Mouse (Mus musculus) CH12.LX (cell line): Measurements from ENCODE around the gene Rnd1. TPM values are rescaled to one million over a fixed set of nuclear protein-coding genes. Genes with fewer than 3 reads are reported as not detected.

Experiments
- DNase-seq: peaks from one replicate; pipeline ENCODE4 v3.0.0-alpha.2; 2013; ENCODE audit errors: extremely low read depth
- H3K27ac ChIP-seq: 2 replicates; pipeline ENCODE4 v1.5.1; 2012; ENCODE audit warnings: low read depth, mild to moderate bottlenecking, control low read depth, moderate library complexity; ENCODE audit not compliant: insufficient read depth
- H3K27me3 ChIP-seq: replicated peaks from 2 replicates; pipeline ENCODE3; 2012; ENCODE audit warnings: inconsistent platforms
- H3K36me3 ChIP-seq, 2 experiments: replicated peaks in 1 of 2; 2 replicates each; pipeline versions ENCODE3 to v1.6.1; 2012; ENCODE audit warnings: inconsistent platforms in 1 of 2, low read length in 1 of 2, mild to moderate bottlenecking in 1 of 2, mixed read lengths in 1 of 2, moderate library complexity in 1 of 2; ENCODE audit not compliant: control insufficient read depth in 1 of 2, insufficient read depth in 1 of 2
- H3K4me1 ChIP-seq, 2 experiments: 2 replicates each; pipeline ENCODE4 v1.6.1; 2012; ENCODE audit warnings: inconsistent platforms in 1 of 2, moderate library complexity in 1 of 2; ENCODE audit not compliant: insufficient read depth in 2 of 2, control insufficient read depth in 1 of 2
- H3K4me2 ChIP-seq: 2 replicates; pipeline ENCODE4 v1.6.1; 2012; ENCODE audit warnings: low read depth, mild to moderate bottlenecking, control low read depth; ENCODE audit not compliant: poor library complexity, insufficient read depth, severe bottlenecking
- H3K4me3 ChIP-seq, 3 experiments: fragments of 150-350 bp in 1 of 3; sonication (generic) in 1 of 3; replicated peaks in 1 of 3; 2 replicates each; pipeline versions ENCODE3 to v1.5.1; 2011 to 2012; ENCODE audit warnings: low read depth in 2 of 3, low read length in 2 of 3, mild to moderate bottlenecking in 2 of 3, moderate library complexity in 2 of 3, control low read depth in 1 of 3, improper control_type of control experiment in 1 of 3, inconsistent platforms in 1 of 3, mixed read lengths in 1 of 3; ENCODE audit not compliant: poor library complexity in 1 of 3
- H3K79me2 ChIP-seq: replicated peaks from 2 replicates; pipeline ENCODE4 v1.6.1; 2012; ENCODE audit warnings: mild to moderate bottlenecking, moderate library complexity; ENCODE audit not compliant: control insufficient read depth, poor library complexity, insufficient read depth, severe bottlenecking; ENCODE audit errors: extremely low read depth
- H3K9ac ChIP-seq: 2 replicates; pipeline ENCODE4 v1.6.1; 2012; ENCODE audit warnings: low read depth, mild to moderate bottlenecking, control low read depth, moderate library complexity; ENCODE audit not compliant: insufficient read depth
- H3K9me3 ChIP-seq: replicated peaks from 2 replicates; pipeline ENCODE3; 2012; ENCODE audit warnings: low read length, inconsistent platforms, mixed read lengths
- BHLHE40 ChIP-seq: IDR thresholded peaks from 2 replicates; pipeline ENCODE4 v1.6.1; 2011; ENCODE audit warnings: mild to moderate bottlenecking, low read depth, low read length, improper control_type of control experiment
- CHD1 ChIP-seq: IDR thresholded peaks from 2 replicates; pipeline ENCODE4 v1.6.1; 2012; ENCODE audit warnings: low read depth, low read length, improper control_type of control experiment, inconsistent platforms
- CHD2 ChIP-seq: IDR thresholded peaks from 2 replicates; pipeline ENCODE4 v1.6.1; 2011; ENCODE audit warnings: low read length, improper control_type of control experiment
- CTCF ChIP-seq, 2 experiments: IDR thresholded peaks in 1 of 2; conservative IDR thresholded peaks in 1 of 2; 2 replicates each; pipeline ENCODE4 v1.5.1; 2011 to 2012; ENCODE audit warnings: low read depth in 2 of 2, low read length in 2 of 2, improper control_type of control experiment in 1 of 2, inconsistent platforms in 1 of 2, mild to moderate bottlenecking in 1 of 2, moderate library complexity in 1 of 2
- E2F4 ChIP-seq: IDR thresholded peaks from 2 replicates; pipeline ENCODE4 v1.6.1; 2011; ENCODE audit warnings: low read depth, low read length, improper control_type of control experiment; ENCODE audit not compliant: insufficient replicate concordance
- ELF1 ChIP-seq: IDR thresholded peaks from 2 replicates; pipeline ENCODE4 v1.6.1; 2014; ENCODE audit warnings: low read depth, mild to moderate bottlenecking, inconsistent platforms, low read length, improper control_type of control experiment
- EP300 ChIP-seq: IDR thresholded peaks from 2 replicates; pipeline ENCODE4 v1.6.1; 2011; ENCODE audit warnings: low read length, improper control_type of control experiment
- GABPA ChIP-seq: IDR thresholded peaks from 2 replicates; pipeline ENCODE4 v1.6.1; 2012; ENCODE audit warnings: low read depth, low read length, improper control_type of control experiment, inconsistent platforms; ENCODE audit not compliant: insufficient replicate concordance
- IRF4 ChIP-seq: IDR thresholded peaks from 2 replicates; pipeline ENCODE4 v1.6.1; 2014; ENCODE audit warnings: low read depth, mild to moderate bottlenecking, inconsistent platforms, low read length, improper control_type of control experiment
- JUN ChIP-seq: IDR thresholded peaks from 2 replicates; pipeline ENCODE4 v1.6.1; 2011; ENCODE audit warnings: low read depth, mild to moderate bottlenecking, low read length, improper control_type of control experiment, moderate library complexity; ENCODE audit not compliant: insufficient read depth
- JUND ChIP-seq: conservative IDR thresholded peaks from 2 replicates; pipeline ENCODE4 v1.6.1; 2011; ENCODE audit warnings: low read depth, low read length, improper control_type of control experiment
- MAX ChIP-seq: IDR thresholded peaks from 2 replicates; pipeline ENCODE4 v1.6.1; 2011; ENCODE audit warnings: low read length, improper control_type of control experiment
- MAZ ChIP-seq: IDR thresholded peaks from 2 replicates; pipeline ENCODE4 v1.6.1; 2012; ENCODE audit warnings: low read depth, mild to moderate bottlenecking, inconsistent platforms, low read length, improper control_type of control experiment, moderate library complexity
- MYC ChIP-seq: IDR thresholded peaks from 2 replicates; pipeline ENCODE4 v1.6.1; 2011; ENCODE audit warnings: low read depth, mild to moderate bottlenecking, improper control_type of control experiment, low read length
- NELFE ChIP-seq: IDR thresholded peaks from 2 replicates; pipeline ENCODE4 v1.6.1; 2011; ENCODE audit warnings: low read depth, low read length, improper control_type of control experiment
- NRF1 ChIP-seq: IDR thresholded peaks from 2 replicates; pipeline ENCODE4 v1.6.1; 2014; ENCODE audit warnings: low read depth, mild to moderate bottlenecking, inconsistent platforms, low read length, improper control_type of control experiment, moderate library complexity
- PAX5 ChIP-seq: IDR thresholded peaks from 2 replicates; pipeline ENCODE4 v1.6.1; 2012; ENCODE audit warnings: low read length, inconsistent platforms, mixed read lengths
- POLR2A ChIP-seq: IDR thresholded peaks from 2 replicates; pipeline ENCODE4 v1.6.1; 2011; ENCODE audit warnings: low read depth, mild to moderate bottlenecking, improper control_type of control experiment, low read length
- POLR2AphosphoS2 ChIP-seq: IDR thresholded peaks from 2 replicates; pipeline ENCODE4 v1.6.1; 2011; ENCODE audit warnings: low read depth, low read length, improper control_type of control experiment
- RCOR1 ChIP-seq: conservative IDR thresholded peaks from 2 replicates; pipeline ENCODE4 v1.6.1; 2012; ENCODE audit warnings: low read depth, mild to moderate bottlenecking, inconsistent platforms, low read length, improper control_type of control experiment
- SIN3A ChIP-seq: IDR thresholded peaks from 2 replicates; pipeline ENCODE4 v1.6.1; 2012; ENCODE audit warnings: low read length, improper control_type of control experiment, inconsistent platforms
- SMC3 ChIP-seq: IDR thresholded peaks from 2 replicates; pipeline ENCODE4 v1.6.1; 2011; ENCODE audit warnings: low read depth, low read length, improper control_type of control experiment
- TBP ChIP-seq: conservative IDR thresholded peaks from 2 replicates; pipeline ENCODE4 v1.6.1; 2011; ENCODE audit warnings: low read depth, low read length, improper control_type of control experiment
- TCF12 ChIP-seq: IDR thresholded peaks from 2 replicates; pipeline ENCODE4 v1.6.1; 2014; ENCODE audit warnings: low read depth, mild to moderate bottlenecking, inconsistent platforms, low read length, improper control_type of control experiment
- UBTF ChIP-seq: IDR thresholded peaks from 2 replicates; pipeline ENCODE4 v1.6.1; 2012; ENCODE audit warnings: low read depth, mild to moderate bottlenecking, inconsistent platforms, low read length, improper control_type of control experiment, moderate library complexity
- USF1 ChIP-seq: IDR thresholded peaks from 2 replicates; pipeline ENCODE4 v1.6.1; 2014; ENCODE audit warnings: low read depth, mild to moderate bottlenecking, inconsistent platforms, low read length, improper control_type of control experiment
- USF2 ChIP-seq: conservative IDR thresholded peaks from 2 replicates; pipeline ENCODE4 v1.6.1; 2011; ENCODE audit warnings: low read depth, low read length, improper control_type of control experiment
- ZC3H11A ChIP-seq: IDR thresholded peaks from 2 replicates; pipeline ENCODE4 v1.6.1; 2012; ENCODE audit warnings: low read depth, mild to moderate bottlenecking, inconsistent platforms, low read length, improper control_type of control experiment
- ZKSCAN1 ChIP-seq: IDR thresholded peaks from 2 replicates; pipeline ENCODE4 v1.6.1; 2012; ENCODE audit warnings: low read depth, inconsistent platforms, low read length, improper control_type of control experiment, borderline replicate concordance
- dilution Hi-C: fragments of 300-500 bp; cut with MboI; formaldehyde crosslinking; loops from 2 replicates; pipeline ENCODE4 v1.14.3; 2020; ENCODE audit warnings: low sequenced_read_pairs; ENCODE audit not compliant: extremely low pct_unique_long_range_greater_than_20kb, extremely low pct_ligation_motif_present
- in situ Hi-C: fragments of 300-500 bp; cut with MboI; formaldehyde crosslinking; loops from 3 replicates; pipeline ENCODE4 v1.14.3; 2019; ENCODE audit warnings: low sequenced_read_pairs, low pct_ligation_motif_present, low pct_unique_long_range_greater_than_20kb, mixed read lengths
- polyA plus RNA-seq: library from polyadenylated mRNA; unstranded; fragments of >175 nt; gene quantifications from 2 replicates; pipeline ENCODE4 v1.2.1, GENCODE M21; 2012; ENCODE audit warnings: low read depth; ENCODE audit not compliant: insufficient read length
- total RNA-seq, 2 experiments: library from RNA; depleted of rRNA; stranded (reverse); fragments of 300-350 nt in 1 of 2; fragments of >200 nt in 1 of 2; gene quantifications; 2 replicates each; pipeline ENCODE4 v1.2.3; 2012 to 2014

Gene Rnd1
- total and polyA plus RNA-seq, 3 experiments: 6.0 to 9.4 (median 6.3) TPM

DNA sequence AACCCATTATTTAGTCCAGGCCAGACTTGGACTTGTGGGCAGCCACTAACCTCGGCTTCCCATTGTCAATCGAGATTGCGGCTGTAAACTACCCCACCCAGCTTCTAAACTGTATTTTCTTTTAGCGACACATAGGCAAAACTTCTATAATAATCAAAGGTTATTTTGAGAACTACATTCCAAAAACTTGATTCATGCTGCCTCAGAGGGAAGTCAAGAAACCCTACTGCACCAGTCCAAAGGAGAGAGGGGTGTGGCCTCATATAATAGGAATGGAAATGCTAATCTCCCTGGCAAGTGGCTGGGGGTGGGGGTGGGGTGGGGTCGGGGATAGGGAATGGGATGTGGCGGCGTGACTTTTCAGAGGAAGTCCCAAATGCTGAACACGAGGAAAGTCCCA, 51.2 kb downstream of the Rnd1 start:
- in situ Hi-C loops: no loop called here

DNA sequence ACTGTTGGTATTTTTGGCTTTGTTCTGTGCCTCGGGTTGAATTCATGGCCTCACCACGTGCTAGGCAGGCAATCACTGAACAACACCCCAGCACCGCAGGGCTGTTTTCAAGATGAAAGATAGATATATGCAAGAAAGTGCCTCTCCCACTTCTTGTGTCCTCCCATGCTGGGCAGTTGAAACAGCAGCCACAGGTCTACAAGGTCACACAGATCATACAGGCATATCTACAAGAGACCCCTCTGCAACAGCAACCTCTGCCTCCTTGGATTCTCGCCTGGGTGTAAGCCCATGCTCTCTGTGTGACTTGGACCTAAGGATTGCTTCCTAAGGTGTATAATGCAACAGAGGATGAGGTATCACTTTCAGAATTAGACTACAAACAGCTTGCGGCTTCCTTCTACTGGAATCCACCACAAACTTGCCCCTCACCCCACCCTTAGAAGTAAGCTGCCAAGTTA, 53.9 kb downstream of the Rnd1 start:
- dilution Hi-C loops: no loop called here
- no peak overlapping the region for H3K27ac ChIP-seq

More for the DNA sequence above, 51.2 kb downstream of the Rnd1 start:
- Histone ChIP-seq H3K4me3 (no peak overlapping the region), H3K27me3 (peaks cover 92% of the 10 kb centered on the region), H3K79me2 (no peaks in the 10 kb centered on the region; the same call in 1 of the 2 replicates), H3K4me2 (no peak overlapping the region), H3K9me3 (peaks cover 9% of the 10 kb centered on the region), H3K27ac (no peak overlapping the region), H3K4me1 (peaks cover 4 to 7% of the 10 kb centered on the region in 2 experiments), H3K36me3 (no peaks in the 10 kb centered on the region), H3K9ac (no peak overlapping the region)
- TF ChIP-seq IRF4: no peak
- no peak for TF ChIP-seq SIN3A
- no peak for TF ChIP-seq JUN
- no peak for TF ChIP-seq ZKSCAN1
- no peak for TF ChIP-seq MAX
- no peak for TF ChIP-seq EP300
- TF ChIP-seq NELFE: no peak
- no peak for TF ChIP-seq JUND
- no peak for TF ChIP-seq CHD2
- no peak for TF ChIP-seq GABPA
- no peak for TF ChIP-seq RCOR1
- TF ChIP-seq MYC: no peak
- TF ChIP-seq MAZ: no peak
- TF ChIP-seq USF2: no peak
- TF ChIP-seq UBTF: no peak
- TF ChIP-seq ZC3H11A: no peak
- TF ChIP-seq BHLHE40: no peak
- no peak for TF ChIP-seq CTCF (conservative IDR thresholded peaks at IDR 0.05 in 1 of 2, IDR thresholded peaks at IDR 0.05 in 1 of 2; ENCODE audit: low read depth in 2 of 2, low read length in 2 of 2)
- no peak for TF ChIP-seq PAX5
- no peak for TF ChIP-seq TCF12
- no peak for DNase-seq
- dilution Hi-C loops: no loop called here

More for the DNA sequence above, 53.9 kb downstream of the Rnd1 start:
- Histone ChIP-seq H3K79me2 (no peaks in the 10 kb centered on the region; the same call in 1 of the 2 replicates), H3K9me3 (peaks cover 18% of the 10 kb centered on the region), H3K4me2 (no peak overlapping the region), H3K27me3 (peaks cover 85% of the 10 kb centered on the region), H3K4me3 (no peak overlapping the region), H3K4me1 (0 out of 4 replicates have a peak, but pooled peaks cover 0 to 2% of the 10 kb centered on the region in 2 experiments), H3K9ac (no peak overlapping the region), H3K36me3 (no peaks in the 10 kb centered on the region)
- no peak for TF ChIP-seq MAZ
- no peak for TF ChIP-seq CHD1
- no peak for TF ChIP-seq POLR2A
- TF ChIP-seq ELF1: no peak
- no peak for TF ChIP-seq EP300
- no peak for TF ChIP-seq RCOR1
- no peak for TF ChIP-seq POLR2AphosphoS2
- TF ChIP-seq MYC: no peak
- no peak for TF ChIP-seq TBP
- TF ChIP-seq CHD2: no peak
- no peak for TF ChIP-seq JUND
- TF ChIP-seq IRF4: no peak
- no peak for TF ChIP-seq SMC3
- TF ChIP-seq NRF1: no peak
- TF ChIP-seq ZC3H11A: no peak
- TF ChIP-seq PAX5: no peak
- no peak for TF ChIP-seq UBTF
- TF ChIP-seq USF1: no peak
- TF ChIP-seq E2F4: no peak
- no peak for TF ChIP-seq USF2
- no peak for DNase-seq
- in situ Hi-C loops: no loop called here
